Mouse (Mus musculus) embryonic fibroblast, embryonic 13.5 days (primary cell): ENCODE results near the gene Crk.

Source experiments
- CTCF ChIP-seq: IDR thresholded peaks from 2 replicates; pipeline ENCODE4 v1.5.1; 2011; ENCODE audit warnings: mild to moderate bottlenecking, control low read depth, low read length, moderate library complexity, borderline replicate concordance; ENCODE audit not compliant: insufficient read depth
- POLR2A ChIP-seq: IDR thresholded peaks from 2 replicates; pipeline ENCODE4 v1.6.1; 2011; ENCODE audit warnings: low read depth, mild to moderate bottlenecking, control low read depth, low read length, moderate library complexity

- TF ChIP-seq CTCF (no peak), POLR2A (no peak)
These were observed 9.2 kb upstream of the Crk start for GRCm38 (mm10) chr11:75669853-75670200.
